Mouse (Mus musculus) embryo, embryonic 10.5 days (tissue): ENCODE measurements at regions not wholly inside any gene's neighbourhood (a gene's known extent, or its start where the extent isn't known, plus 50 kb on each side); places are given as distances from the start of the nearest gene placed in this dataset.

ENCODE experiments used
- DNase-seq: peaks from one replicate; pipeline ENCODE4 v3.0.0-alpha.2; 2015; ENCODE audit warnings: low spot score

DNA sequence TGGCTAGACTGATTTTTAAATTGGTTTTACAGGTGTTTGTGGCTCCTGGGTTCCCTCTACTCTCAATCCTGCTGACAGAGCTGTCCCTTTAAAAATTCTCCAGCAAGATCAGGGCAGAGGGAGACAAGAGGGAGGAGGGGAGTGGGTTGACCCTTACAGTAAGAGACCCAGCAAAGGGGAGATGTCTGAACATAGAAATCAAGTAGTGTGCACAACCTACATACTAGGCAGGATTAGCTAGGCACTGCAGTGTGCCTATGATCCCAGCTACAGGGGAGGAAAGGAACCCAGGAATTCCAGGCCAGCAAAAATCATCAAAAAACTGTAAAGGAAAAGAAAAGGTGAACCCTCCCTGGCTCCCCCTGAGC, 113.2 kb upstream of the Thy1 start:
- DNase-seq, result no peak

DNA sequence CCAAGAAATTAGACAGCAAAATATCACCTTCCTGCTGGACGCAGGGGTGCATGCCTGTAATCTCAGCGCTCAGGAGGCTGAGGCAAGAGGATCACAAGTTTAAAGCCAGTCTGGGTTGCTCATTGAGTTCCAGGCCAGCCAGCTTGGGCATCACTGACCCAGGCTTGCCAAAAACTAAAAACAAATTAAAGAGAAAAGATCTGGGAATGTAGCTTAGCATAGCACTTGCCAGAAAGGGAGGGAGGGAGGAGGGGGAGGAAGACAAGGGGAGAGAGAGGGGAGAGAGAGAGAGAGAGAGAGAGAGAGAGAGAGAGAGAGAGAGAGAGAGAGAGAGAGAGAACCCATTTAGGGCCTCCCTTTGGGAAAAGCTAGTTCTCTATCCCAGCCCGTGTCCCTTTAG, 112.7 kb upstream of the Thy1 start:
- DNase-seq, result no peak

DNA sequence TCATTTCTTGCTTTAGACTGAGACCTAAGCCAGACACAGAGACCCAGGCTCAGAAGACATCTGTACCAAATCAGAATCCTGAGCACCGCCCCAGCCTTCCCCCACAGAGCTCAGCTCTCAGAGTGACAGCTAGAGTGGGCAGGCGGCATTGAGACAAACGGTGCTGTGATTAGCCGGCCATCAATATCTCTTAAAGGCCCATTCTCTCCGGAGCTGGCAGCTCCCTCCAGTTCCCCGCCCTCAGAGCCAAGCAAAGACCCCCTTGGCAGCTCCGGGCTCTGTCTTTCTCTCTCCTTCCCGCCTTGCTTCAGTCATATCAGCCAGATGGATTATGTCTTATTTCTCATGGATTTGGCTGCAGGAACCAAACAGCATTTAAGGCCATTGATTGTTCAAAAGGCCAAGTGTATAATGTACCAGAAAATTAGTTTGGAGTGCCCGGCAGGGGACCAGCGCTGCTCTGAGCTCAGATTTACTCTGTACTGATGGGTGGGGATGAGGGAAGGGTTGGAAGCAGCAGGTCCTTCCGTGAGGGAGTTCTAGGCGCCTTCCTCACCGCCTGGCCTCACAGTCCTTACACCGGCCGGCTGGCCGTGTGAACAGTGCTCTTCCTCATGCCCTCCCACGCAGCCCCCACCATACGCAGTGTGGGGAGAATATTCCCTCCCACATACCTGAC, 109.0 kb upstream of the Thy1 start:
- peak; percentile 60 for DNase-seq

- peak; percentile 71 for DNase-seq
Measured at GRCm38 (mm10) chr9:43934691-43935064, 108.5 kb upstream of the Thy1 start.

DNA sequence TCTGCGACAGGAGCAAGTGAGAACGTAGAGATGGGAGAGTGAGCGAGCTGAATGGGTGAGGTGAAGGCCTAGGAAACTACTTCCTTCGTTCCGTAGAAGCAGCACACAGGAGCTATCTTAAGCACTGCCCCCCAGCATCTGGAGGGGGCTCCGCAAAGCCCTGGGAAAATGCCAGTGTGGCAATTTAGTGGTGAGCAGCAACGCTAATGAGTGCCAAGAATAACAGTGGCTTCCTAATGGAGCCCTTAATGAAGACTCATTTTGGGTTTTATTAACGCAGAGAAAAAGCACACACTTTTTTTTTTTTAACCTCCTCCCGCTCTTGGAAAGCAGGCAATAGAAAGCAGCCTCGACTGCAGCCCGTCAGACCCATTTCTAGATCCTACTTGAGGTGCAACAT, 103.8 kb upstream of the Thy1 start:
- no peak for DNase-seq

GRCm38 (mm10) chr9:43942147-43942546, 101.0 kb upstream of the Thy1 start:
- DNase-seq, result no peak

- no peak for DNase-seq
Measured at GRCm38 (mm10) chr9:43943522-43943921, 99.7 kb upstream of the Thy1 start.

GRCm38 (mm10) chr9:43944816-43945741, 98.1 kb upstream of the Thy1 start:
- DNase-seq, result no peak

GRCm38 (mm10) chr9:43945997-43946649, 97.1 kb upstream of the Thy1 start:
- no peak for DNase-seq

GRCm38 (mm10) chr9:43947089-43947488, 96.1 kb upstream of the Thy1 start:
- peak; percentile 7 for DNase-seq

GRCm38 (mm10) chr9:43947490-43948150, 95.6 kb upstream of the Thy1 start:
- DNase-seq, result peak; percentile 54

GRCm38 (mm10) chr9:43953128-43953527, 90.1 kb upstream of the Thy1 start:
- DNase-seq, result peak; percentile 51

- DNase-seq, result peak; percentile 87
Measured at GRCm38 (mm10) chr9:43959541-43959940, 83.6 kb upstream of the Thy1 start.

DNA sequence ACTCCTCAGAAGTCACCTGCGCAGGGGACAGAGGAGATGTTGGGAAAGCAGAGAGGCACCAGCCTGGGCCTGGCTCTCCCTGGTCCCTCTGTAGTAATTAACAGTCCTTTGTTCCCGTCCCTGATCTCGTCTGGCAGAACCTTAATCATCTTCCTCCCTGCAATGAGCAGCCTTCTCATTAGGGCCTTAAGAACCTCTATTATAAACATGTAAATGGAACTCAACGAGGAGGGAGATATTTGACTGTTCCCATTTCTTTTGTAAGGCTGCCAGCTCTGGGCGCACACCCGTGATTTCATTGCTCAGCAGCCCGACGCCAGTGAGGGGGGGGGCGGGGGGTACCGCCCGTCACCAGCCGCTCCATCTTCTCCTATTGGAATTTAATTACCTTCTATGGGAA, 81.8 kb upstream of the Thy1 start:
- DNase-seq, result no peak

DNA sequence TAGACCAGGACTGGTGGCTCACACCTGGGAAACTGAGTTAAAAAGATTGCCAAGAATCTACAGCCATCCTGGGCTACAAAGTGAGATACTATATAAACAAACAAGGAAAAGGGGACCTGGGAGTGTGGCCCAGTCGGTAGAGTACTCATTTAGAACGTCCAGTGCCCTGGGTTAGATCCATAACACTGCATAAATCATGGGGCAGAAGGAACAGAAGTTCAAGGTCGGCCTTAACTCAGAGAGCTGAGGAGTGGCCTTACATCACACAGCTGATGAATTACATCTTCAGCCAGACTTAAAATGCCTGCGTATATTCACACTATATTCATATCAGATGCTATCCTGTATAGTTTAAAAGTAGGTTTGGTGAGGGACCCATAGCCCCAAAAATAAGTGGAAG, 78.0 kb upstream of the Thy1 start:
- no peak for DNase-seq

DNA sequence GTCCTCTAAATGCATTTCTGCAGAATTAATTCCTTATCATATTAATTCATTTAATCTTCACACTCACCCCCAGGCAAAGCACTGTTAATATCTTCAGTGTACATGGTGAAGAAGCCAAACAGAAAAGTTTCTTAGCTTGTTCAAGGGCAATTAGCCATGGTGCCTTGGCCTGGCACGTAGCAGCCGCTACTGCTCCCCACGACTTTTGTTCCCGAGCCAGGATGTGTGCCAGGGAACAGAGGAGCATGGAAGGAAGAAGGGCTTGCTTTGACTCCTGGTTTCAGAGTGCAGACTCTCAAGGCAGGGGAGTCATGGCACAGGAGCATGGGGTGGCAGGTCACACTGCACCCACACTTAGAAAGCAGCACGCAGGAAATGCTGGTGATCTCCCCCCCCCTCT, 77.4 kb upstream of the Thy1 start:
- DNase-seq, result no peak

GRCm38 (mm10) chr9:43970043-43970795, 73.0 kb upstream of the Thy1 start:
- DNase-seq, result peak; percentile 44

DNA sequence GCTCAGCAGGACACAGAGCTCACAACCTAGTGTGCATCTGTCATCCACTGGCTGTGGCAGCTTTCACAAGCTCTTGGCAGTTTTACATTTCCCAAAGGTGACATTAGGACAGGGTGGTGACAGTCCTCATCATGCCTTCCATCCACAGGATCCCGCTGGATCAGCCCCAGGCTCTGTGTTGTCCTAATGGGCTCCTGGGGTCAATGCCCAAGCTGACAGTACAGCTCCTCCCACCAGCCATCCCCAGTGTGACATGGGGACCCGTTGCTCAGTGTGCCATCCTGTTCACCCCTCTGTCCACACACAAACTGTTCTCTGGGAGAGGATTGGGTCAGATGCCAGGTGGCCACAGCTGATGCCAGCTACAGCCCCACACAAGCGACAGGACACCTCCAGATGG, 72.3 kb upstream of the Thy1 start:
- DNase-seq, result no peak

DNA sequence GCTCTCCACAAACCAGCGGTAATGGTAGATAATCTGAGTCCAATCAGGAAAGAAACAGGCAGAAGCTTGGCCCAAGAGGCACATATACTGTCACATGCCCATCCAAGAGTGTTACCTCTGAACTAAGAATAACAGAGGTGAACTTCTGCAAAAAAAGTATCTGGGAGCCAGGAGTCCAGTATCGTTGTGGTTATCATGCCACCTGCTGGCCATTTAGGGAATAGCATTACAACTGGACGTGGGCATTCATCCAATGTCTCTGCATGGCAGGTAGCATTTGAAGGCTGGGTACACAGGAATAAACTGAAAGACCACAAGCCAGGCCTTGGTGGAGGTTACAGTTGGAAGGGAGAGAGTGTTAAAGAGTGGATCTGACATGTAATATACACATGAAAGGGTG, 70.9 kb upstream of the Thy1 start:
- DNase-seq, result peak; percentile 86

DNA sequence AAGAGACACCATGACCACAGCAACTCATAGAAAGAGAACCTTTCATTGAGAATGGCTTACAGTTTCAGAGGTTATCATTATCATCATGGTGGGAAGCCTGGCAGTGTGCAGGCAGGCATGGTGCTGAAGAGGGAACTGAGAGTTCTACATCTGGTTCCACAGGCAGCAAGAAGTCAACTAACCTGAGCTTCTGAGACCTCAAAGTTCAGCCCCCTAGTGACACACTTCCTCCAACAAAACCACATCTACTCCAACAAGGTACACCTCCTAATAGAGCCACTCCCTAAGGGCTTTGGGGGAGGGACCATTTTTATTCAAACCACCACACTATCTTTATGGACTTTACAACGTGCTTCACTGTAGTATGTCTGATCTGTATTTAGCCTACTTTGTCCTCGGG, 67.8 kb upstream of the Thy1 start:
- DNase-seq, result no peak

- no peak for DNase-seq
Measured at GRCm38 (mm10) chr9:43976366-43976765, 66.8 kb upstream of the Thy1 start.

DNA sequence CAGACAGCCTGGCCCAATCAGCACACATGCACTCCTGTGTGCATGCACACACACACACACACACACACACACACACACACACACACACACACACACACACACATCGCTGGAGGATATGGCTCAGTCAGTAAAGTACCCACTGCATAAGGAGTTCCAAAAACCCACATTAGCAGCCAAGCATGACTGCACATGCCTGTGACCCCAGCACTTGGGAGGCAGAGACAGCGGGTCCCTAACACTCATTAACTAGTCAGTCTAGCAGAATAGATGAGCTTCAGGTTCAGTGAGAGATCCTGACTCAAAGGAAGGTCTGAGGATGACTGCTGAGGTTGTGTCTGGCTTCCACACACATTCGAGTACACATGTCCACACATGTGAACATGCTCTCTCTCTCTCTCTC, 65.4 kb upstream of the Thy1 start:
- no peak for DNase-seq
